Mouse (Mus musculus) left cerebral cortex, postnatal 10 days (tissue): ENCODE results near the gene Slc41a2. TPM values are rescaled to one million over a fixed set of nuclear protein-coding genes. Genes with fewer than 3 reads are reported as not detected.
A peak's percentile ranks its signal among the peaks of the same experiment; 100 is the strongest.
"Not testable (repeated sequence)": the region's sequence is repeated elsewhere in the genome, so short reads cannot be mapped to it uniquely, and the experiment has no call there.

Experiments
- DNase-seq, 2 experiments: peaks; one replicate each; pipeline ENCODE4 v3.0.0; 2021 to 2022; ENCODE audit warnings: low spot score in 2 of 2, mixed read lengths in 1 of 2; ENCODE audit errors: extremely low spot score in 1 of 2
- intact Hi-C: fragments of 180-260 bp; cut with DNase I; formaldehyde crosslinking; loops from one replicate; pipeline ENCODE4 v1.15.1; 2025
- total RNA-seq, 2 experiments: library from RNA; stranded (reverse); gene quantifications; 2 replicates each; pipeline ENCODE4 v1.2.3; 2021

The Slc41a2 gene
- total RNA-seq, result 10 to 100 TPM; 35.6 to 37.7 TPM

DNA sequence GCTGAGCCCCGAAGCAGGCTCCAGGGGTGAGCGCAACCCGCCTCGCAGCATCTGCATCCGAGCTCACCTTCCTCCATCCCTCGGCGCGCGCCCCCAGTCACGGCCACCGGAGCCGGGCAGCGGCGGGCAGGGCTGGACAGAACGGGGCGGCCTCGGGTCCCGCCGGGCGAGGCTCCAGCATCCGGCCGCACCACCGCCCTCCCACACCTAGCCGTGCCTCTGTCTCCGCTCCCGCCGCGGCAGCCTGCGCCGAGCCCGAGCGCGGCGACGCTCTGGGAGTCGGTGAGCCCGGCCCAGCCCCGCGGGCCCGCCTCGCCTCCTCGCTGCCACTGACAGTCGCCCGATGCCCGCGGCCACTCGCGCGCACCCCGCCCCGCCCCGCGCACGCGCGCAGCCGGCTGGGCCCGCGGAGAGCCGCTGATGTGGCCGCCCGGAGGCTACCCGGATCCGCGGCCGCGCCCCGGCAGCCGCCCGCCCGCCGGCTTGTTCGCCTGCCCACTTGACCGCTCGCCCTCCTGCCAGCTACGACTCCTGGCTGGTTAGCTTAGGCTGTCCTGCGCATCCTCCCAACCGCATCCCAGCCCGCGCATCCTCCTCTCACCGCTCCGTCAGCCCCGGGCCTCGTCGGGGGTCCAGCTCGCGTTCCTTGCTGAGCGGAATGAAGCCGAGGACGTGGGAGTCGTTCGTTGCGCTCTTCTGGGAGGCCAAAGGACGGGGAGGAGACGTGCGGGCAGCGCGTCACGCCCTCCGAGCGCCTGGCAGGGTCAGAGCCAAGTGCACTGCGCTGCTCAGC lies at the start of gene Slc41a2:
Slc41a2 (minus strand) TSS at position 724 of the 793 bp plus-strand sequence.
- intact Hi-C loops, result no loop called here
- DNase-seq, result peak; percentile 34 to 79

DNA sequence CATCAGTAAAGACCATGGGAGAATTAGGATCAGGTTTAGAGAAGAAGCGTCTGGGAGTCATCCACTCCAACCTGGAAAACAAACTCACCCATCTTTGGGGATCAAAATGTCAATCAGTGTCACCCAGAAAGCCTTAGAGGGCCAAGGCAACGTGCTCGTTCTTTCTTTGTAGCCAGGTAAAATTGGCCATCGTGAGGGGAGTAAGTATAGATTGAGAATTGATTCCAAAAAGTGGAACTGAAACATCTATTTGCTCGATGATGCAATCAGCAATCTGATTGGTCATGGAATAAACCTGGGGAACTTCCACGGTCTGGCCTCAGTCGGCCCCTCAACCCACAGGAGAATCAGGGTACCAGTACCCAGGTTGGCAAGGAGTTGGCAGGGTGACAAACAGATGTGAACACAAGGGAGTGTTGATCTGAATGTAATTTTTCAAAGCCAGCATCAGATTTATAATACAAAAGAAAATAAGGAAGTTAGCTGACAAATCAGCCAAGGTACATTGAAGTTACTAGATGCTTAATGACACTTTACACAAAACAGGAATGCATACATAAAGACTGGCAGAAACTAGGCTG lies 47.7 kb upstream of the Slc41a2 start:
- intact Hi-C loops, result no loop called here
- no peak for DNase-seq

- intact Hi-C loops, result no loop called here
- DNase-seq, result no peak
Measured at GRCm38 (mm10) chr10:83384456-83385215, 47.0 kb upstream of the Slc41a2 start.

DNA sequence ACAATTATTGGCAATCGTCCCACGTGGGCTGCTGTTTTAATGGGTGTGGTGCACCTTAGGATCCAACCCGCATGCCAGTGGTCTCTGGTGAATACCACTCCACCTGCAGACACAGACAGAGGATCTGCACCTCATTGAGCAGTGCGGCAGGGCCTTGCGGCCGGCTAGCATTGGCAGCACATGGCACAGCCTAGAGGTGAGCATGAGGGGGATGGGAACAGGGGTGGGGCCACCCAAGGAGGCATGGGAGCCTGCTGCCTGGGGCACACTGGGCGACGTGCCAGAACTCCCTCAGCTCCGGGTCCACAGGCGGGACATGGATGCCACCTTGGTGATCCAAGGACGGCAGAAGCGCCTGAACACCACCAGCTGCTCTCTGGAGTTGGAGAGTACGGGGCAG lies 46.2 kb upstream of the Slc41a2 start:
- intact Hi-C loops, result no loop called here
- peak in 1 of 2 experiments; percentile 37 for DNase-seq

DNA sequence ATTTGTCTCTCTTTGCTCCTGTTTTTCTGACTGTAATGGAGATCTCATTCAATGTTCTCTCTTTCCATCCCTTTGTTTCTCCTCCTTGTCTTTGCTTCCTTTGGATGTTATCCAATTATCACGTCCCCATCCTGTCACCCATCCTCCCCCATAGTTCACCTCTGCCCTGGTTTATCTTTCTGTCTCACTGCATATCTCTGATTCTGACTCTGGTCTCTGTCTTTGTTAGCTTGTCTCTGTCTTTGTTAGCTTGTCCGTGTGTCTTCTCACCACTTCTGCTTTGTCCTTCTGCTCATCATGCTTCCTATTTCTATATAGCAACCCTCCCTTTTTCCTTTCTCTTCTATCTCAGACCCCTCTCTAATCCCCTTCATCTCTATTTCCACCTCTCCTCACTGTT lies 45.3 kb upstream of the Slc41a2 start:
- intact Hi-C loops, result no loop called here
- no peak for DNase-seq

GRCm38 (mm10) chr10:83382528-83382927 lies 44.8 kb upstream of the Slc41a2 start:
- DNase-seq, result no peak
- intact Hi-C loops, result no loop called here

- intact Hi-C loops, result no loop called here
- no peak for DNase-seq
Measured at GRCm38 (mm10) chr10:83380501-83380900, 42.8 kb upstream of the Slc41a2 start.

GRCm38 (mm10) chr10:83378083-83378833 lies 40.6 kb upstream of the Slc41a2 start:
- intact Hi-C loops, result no loop called here
- peak in 1 of 2 experiments; percentile 44 for DNase-seq

- intact Hi-C loops, result no loop called here
- no peak for DNase-seq
Measured at GRCm38 (mm10) chr10:83376911-83377682, 39.4 kb upstream of the Slc41a2 start.

GRCm38 (mm10) chr10:83375458-83375857 lies 37.8 kb upstream of the Slc41a2 start:
- DNase-seq, intact Hi-C loops: not testable (repeated sequence)

- no peak for DNase-seq
- intact Hi-C loops, result no loop called here
Measured at GRCm38 (mm10) chr10:83374045-83374656, 36.5 kb upstream of the Slc41a2 start.

- intact Hi-C loops, result no loop called here
- DNase-seq, result no peak
Measured at GRCm38 (mm10) chr10:83368918-83369317, 31.2 kb upstream of the Slc41a2 start.

DNA sequence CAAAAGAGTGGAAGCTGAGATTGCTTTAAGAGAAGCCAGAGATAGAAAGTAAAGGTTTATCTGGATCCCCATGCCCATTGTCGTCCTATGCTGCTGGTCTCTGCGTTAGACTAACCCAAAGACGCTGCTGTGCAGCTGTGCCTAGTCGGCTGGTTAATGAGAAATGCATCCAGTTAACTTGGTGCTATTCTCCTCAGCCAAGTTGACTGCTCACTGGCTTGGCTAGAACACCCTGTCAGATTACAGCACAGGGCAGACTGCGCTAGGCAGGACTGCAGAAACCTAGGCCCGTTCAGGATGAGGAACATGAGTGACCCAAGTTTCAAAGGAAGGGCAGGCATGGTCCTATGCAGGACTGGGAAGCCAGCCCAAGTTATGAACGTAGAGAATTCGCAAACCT lies 25.8 kb upstream of the Slc41a2 start:
- intact Hi-C loops, result loop anchor here (5.0 kb wide), 1 partner anchor 179 kb away; the partner anchor contains the start of gene Washc4

DNA sequence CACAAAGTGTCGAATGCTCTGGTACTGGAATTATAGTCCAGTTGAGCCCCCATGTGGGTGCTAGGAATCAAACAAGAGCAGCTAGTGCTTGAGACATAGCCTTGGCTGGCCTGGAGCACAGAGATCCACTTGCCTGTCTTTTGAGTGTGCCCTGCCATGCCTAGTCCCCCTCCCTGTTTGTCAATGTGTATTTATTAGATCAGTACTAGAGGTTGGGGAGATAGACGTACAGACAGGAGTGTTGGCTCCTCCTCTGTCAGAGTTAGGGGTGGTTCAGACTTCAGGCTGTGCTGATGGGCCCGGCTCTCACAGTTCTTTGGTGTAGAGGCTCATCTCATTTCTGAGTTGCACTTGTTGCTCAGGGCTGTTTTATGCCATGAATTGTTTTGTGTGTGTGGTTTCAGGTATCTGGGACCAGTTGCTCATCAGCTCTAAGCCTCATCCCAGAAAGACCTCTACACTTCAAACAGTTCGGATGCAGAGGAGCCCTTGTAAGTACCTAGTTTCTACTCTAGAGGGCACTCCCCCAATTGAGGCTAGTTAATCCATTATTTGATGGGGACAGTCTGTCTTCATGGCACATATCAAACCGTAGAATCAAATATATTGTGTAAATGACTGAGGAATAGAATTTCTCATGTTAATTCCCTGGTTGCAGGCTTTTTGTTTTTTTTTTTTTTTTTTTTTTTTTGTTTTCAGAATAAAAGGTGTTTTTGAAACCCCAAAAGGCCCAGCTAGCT lies 24.1 kb upstream of the Slc41a2 start:
- intact Hi-C loops, result loop anchor here (5.0 kb wide), 1 partner anchor 180 kb away; the partner anchor contains the start of gene Washc4
- no peak for DNase-seq

More for the DNA sequence above, 25.8 kb upstream of the Slc41a2 start:
- DNase-seq, result no peak

GRCm38 (mm10) chr10:83360356-83360755 lies 22.7 kb upstream of the Slc41a2 start:
- DNase-seq, result no peak
- intact Hi-C loops, result loop anchor here (5.0 kb wide), 1 partner anchor 182 kb away; the partner anchor contains the start of gene Washc4

DNA sequence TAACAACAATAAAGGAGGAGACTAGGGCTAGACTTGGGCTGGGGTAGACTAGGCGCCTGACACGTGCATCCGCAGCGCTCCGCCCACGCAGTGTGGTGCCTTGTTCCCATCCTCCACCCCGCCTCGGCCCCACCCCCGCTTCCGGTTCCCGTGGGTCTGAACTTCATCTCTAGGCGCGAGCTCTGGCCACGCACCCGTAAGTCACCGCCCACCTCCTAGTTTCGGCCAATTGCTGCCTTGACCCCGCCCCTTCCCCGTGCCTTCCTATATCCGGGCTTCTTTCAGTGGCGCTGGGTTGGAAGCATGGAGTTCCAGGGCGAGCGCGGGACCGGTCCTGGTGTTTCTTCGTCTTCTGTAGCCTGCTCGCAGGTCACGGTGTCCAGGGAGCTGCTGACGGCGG lies 22.3 kb upstream of the Slc41a2 start, which contains the start of gene D10Wsu102e:
D10Wsu102e (plus strand) TSS at position 266 of the 400 bp plus-strand sequence.
- peak; percentile 97 to 98 for DNase-seq
- intact Hi-C loops, result loop anchor here (5.0 to 10.0 kb wide), 2 partner anchors 182 to 455 kb away; partner anchors contain the start of gene Washc4

DNA sequence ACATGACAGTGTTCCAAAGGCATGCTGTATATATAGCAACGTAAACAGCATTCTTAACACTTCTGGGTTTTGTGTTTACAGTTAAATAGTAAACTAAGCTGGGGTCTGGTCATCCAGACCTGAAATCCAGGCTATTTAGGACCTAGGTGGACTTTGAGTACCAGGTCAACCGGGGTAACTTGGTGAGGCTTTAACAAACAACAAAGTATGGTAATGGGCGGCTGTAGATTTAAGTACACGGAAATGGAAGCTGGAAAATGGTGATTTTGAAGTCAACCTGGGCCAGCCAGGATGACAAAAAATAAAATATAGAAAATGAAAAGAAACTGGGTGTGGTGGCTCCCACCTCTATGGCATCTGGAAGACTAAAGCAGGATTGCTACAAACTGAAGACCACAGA lies 21.8 kb upstream of the Slc41a2 start:
- no peak for DNase-seq
- intact Hi-C loops, result loop anchor here (10.0 kb wide), 1 partner anchor 455 kb away; no protein-coding TSS in a partner anchor
